Mouse (Mus musculus) thymus, adult 2 months (tissue): ENCODE measurements around the gene Mb. TPM values are rescaled to one million over a fixed set of nuclear protein-coding genes. Genes with fewer than 3 reads are reported as not detected.

Experiments
- DNase-seq: peaks from one replicate; pipeline ENCODE4 v3.0.0; 2021
- H3K27ac ChIP-seq: fragments of 200-500 bp; 2 replicates; pipeline ENCODE4 v1.5.1; 2012; ENCODE audit warnings: low read length, control low read depth; ENCODE audit not compliant: control insufficient read depth, insufficient read depth
- H3K27me3 ChIP-seq: fragments of 200-500 bp; 2 replicates; pipeline ENCODE4 v1.6.1; 2012; ENCODE audit warnings: mild to moderate bottlenecking, low read length, moderate library complexity, mixed read lengths; ENCODE audit not compliant: control insufficient read depth, insufficient read depth
- H3K36me3 ChIP-seq: fragments of 200-500 bp; 2 replicates; pipeline ENCODE4 v1.6.1; 2012; ENCODE audit warnings: mild to moderate bottlenecking, low read length, moderate library complexity; ENCODE audit not compliant: control insufficient read depth, insufficient read depth
- H3K4me1 ChIP-seq: fragments of 200-500 bp; replicated peaks from 2 replicates; pipeline ENCODE4 v1.6.1; 2012; ENCODE audit warnings: low read length; ENCODE audit not compliant: control insufficient read depth, insufficient read depth
- H3K4me3 ChIP-seq: fragments of 200-500 bp; 2 replicates; pipeline ENCODE4 v1.5.1; 2012; ENCODE audit warnings: mild to moderate bottlenecking, low read length, control low read depth, moderate library complexity; ENCODE audit not compliant: control insufficient read depth, insufficient read depth
- CTCF ChIP-seq: fragments of 200-500 bp; IDR thresholded peaks from 2 replicates; pipeline ENCODE4 v1.5.1; 2012; ENCODE audit warnings: mild to moderate bottlenecking, control low read depth, low read length, moderate library complexity, borderline replicate concordance; ENCODE audit not compliant: control insufficient read depth, poor library complexity, insufficient read depth; ENCODE audit errors: extremely low read depth
- POLR2A ChIP-seq: fragments of 200-500 bp; IDR thresholded peaks from 2 replicates; pipeline ENCODE4 v1.6.1; 2012; ENCODE audit warnings: mild to moderate bottlenecking, low read length, control low read depth, moderate library complexity; ENCODE audit not compliant: control insufficient read depth, poor library complexity, insufficient read depth; ENCODE audit errors: extremely low read depth
- WGBS: fragments of 180-500 bp; shearing (Covaris S2); methylation state at CpG from one replicate; pipeline ENCODE4 v1.1.7; 2018; 5-methylcytosine and 5-hydroxymethylcytosine counted together
- polyA plus RNA-seq: library from polyadenylated mRNA; depleted of rRNA; stranded (reverse); fragments of >200 nt; gene quantifications from 2 replicates; pipeline ENCODE4 v1.2.3, GENCODE M21; 2012

Gene Mb
- polyA plus RNA-seq, 1 experiment, result 591 TPM

GRCm38 (mm10) chr15:77016509-77016908 is 34.0 kb downstream of the Mb start:
- H3K27me3 ChIP-seq, result no peaks in the 10 kb centered on the region
- no peak overlapping the region for H3K27ac ChIP-seq
- no peak overlapping the region for H3K4me3 ChIP-seq
- no peaks in the 10 kb centered on the region for H3K4me1 ChIP-seq
- DNase-seq, result no peak
- TF ChIP-seq POLR2A, result no peak
- no peak for TF ChIP-seq CTCF
- no peaks in the 10 kb centered on the region for H3K36me3 ChIP-seq
- WGBS, result 94% methylated on average over 6 of the region's 6 CpGs

GRCm38 (mm10) chr15:77014985-77015384 is 35.5 kb downstream of the Mb start:
- no peak for DNase-seq
- TF ChIP-seq POLR2A (no peak), CTCF (no peak)
- H3K36me3 ChIP-seq, result no peaks in the 10 kb centered on the region
- H3K4me3 ChIP-seq, result no peak overlapping the region
- 78% methylated on average over 4 of the region's 4 CpGs for WGBS
- H3K27me3 ChIP-seq, result no peaks in the 10 kb centered on the region
- H3K4me1 ChIP-seq, result no peaks in the 10 kb centered on the region
- no peak overlapping the region for H3K27ac ChIP-seq

- H3K27me3 ChIP-seq, result no peaks in the 10 kb centered on the region
- H3K4me1 ChIP-seq, result no peaks in the 10 kb centered on the region
- no peak overlapping the region for H3K27ac ChIP-seq
- 70% methylated on average over 6 of the region's 6 CpGs for whole genome bisulfite sequencing
- DNase-seq, result no peak
- no peak for TF ChIP-seq POLR2A
- TF ChIP-seq CTCF, result no peak
- H3K36me3 ChIP-seq, result no peaks in the 10 kb centered on the region
- no peak overlapping the region for H3K4me3 ChIP-seq
Measured at GRCm38 (mm10) chr15:77014431-77014830, 36.0 kb downstream of the Mb start.

- WGBS, result 49% methylated on average over 15 of the region's 15 CpGs
- H3K27ac ChIP-seq, result no peak overlapping the region
- H3K4me3 ChIP-seq, result no peak overlapping the region
- no peaks in the 10 kb centered on the region for H3K27me3 ChIP-seq
- TF ChIP-seq CTCF (no peak), POLR2A (no peak)
- H3K36me3 ChIP-seq, result no peaks in the 10 kb centered on the region
- no peaks in the 10 kb centered on the region for H3K4me1 ChIP-seq
- no peak for DNase-seq
Measured at GRCm38 (mm10) chr15:77013753-77014241, 36.7 kb downstream of the Mb start.

DNA sequence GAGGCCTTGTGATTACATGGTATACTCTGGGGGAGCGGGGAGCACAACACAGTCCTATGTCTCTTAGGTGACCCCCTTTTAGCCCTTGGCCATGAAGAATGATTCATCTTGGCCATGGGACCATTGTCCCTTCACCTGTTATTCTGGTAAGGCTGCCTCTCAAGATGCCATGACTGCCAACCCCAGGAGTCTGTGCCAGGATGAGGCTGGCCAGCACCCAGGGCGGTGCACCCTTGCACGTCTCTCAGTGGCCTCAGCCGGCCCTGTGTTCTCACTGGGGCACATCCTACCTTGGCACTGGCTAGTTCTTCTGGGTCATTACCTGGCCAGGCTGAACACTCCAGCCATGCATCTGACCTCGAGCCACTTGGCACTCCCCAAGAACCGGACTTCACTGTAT is 41.6 kb downstream of the Mb start:
- no peak for TF ChIP-seq POLR2A
- no peak for TF ChIP-seq CTCF
- WGBS, result 94% methylated on average over 6 of the region's 6 CpGs
- Histone ChIP-seq H3K36me3 (no peaks in the 10 kb centered on the region), H3K4me1 (no peaks in the 10 kb centered on the region), H3K4me3 (no peak overlapping the region), H3K27ac (no peak overlapping the region), H3K27me3 (no peaks in the 10 kb centered on the region)
- no peak for DNase-seq

DNA sequence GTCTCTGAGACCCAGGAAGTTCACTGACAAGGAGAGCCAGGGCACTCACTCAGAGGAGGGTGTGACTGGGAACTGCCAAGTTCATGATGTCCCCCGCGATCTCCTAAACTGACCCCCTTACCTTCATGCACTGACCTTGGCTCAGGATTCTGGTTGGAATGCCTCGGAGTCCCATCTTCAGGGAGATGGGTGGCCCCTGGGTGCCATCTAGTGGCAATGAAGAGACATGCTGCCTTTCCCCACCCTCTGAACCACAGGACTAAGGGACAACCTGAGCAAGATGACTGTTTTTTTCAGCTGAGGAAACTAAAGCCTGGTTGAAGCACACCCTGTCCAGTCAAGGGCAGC is 46.6 kb downstream of the Mb start:
- H3K36me3 ChIP-seq, result no peaks in the 10 kb centered on the region
- TF ChIP-seq CTCF (peak; percentile 45; the same call in 1 of the 2 replicates), POLR2A (no peak)
- H3K4me1 ChIP-seq, result no peaks in the 10 kb centered on the region
- no peak overlapping the region for H3K27ac ChIP-seq
- H3K27me3 ChIP-seq, result no peaks in the 10 kb centered on the region; the same call in 1 of the 2 replicates
- peak; percentile 15 for DNase-seq
- 21% methylated on average over 3 of the region's 3 CpGs for WGBS
- H3K4me3 ChIP-seq, result no peak overlapping the region

- Histone ChIP-seq H3K27me3 (no peaks in the 10 kb centered on the region; the same call in 1 of the 2 replicates), H3K4me3 (no peak overlapping the region), H3K36me3 (no peaks in the 10 kb centered on the region), H3K27ac (no peak overlapping the region), H3K4me1 (no peaks in the 10 kb centered on the region)
- 92% methylated on average over 3 of the region's 3 CpGs for WGBS
- TF ChIP-seq CTCF, result no peak
- no peak for TF ChIP-seq POLR2A
- DNase-seq, result no peak
Measured at GRCm38 (mm10) chr15:77003173-77003867, 47.1 kb downstream of the Mb start.
